In genomic region chr11:88931692-88932530, GRCm38 (mm10) we compare ENCODE assay signal across 16 mouse cellular contexts. TPM values are rescaled to one million over a fixed set of nuclear protein-coding genes. Genes with fewer than 3 reads are reported as not detected.
"Had no signal": no experiment of that assay in that cellular context is flagged by ENCODE, and none has a peak within 500 bp of the region (broad histone marks: within the 10 kb centered on the region; RNA-seq: fewer than 3 reads in every experiment).

No protein-coding gene starts in this region.

- DNase-seq: kidney, adult 8-10 months; kidney, postnatal 14 days; kidney, postnatal 4 days; left cerebral cortex, postnatal 4 days; liver, postnatal 0 days; lung, embryonic 14.5 days; midbrain, embryonic 14.5 days; right cerebral cortex, adult 18-20 months; right cerebral cortex, postnatal 14 days; right cerebral cortex, postnatal 4 days; thymus, postnatal 36 days had no signal

RNA-seq across cellular contexts. Expression of gene Elobl, which starts 34.8 kb away (rescaled TPM):
- total RNA-seq: layer of hippocampus, adult 18-20 months; layer of hippocampus, postnatal 14 days; left cerebral cortex, adult 8-10 months; left cerebral cortex, postnatal 14 days; left cerebral cortex, postnatal 4 days; megakaryocyte, adult 5-6 weeks had no signal
